Mouse (Mus musculus): Measurements from ENCODE around the gene 6820408C15Rik. TPM values are rescaled to one million over a fixed set of nuclear protein-coding genes. Genes with fewer than 3 reads are reported as not detected.

Gene 6820408C15Rik
- polyA plus RNA-seq, 1 experiment = 0.12 TPM

DNA sequence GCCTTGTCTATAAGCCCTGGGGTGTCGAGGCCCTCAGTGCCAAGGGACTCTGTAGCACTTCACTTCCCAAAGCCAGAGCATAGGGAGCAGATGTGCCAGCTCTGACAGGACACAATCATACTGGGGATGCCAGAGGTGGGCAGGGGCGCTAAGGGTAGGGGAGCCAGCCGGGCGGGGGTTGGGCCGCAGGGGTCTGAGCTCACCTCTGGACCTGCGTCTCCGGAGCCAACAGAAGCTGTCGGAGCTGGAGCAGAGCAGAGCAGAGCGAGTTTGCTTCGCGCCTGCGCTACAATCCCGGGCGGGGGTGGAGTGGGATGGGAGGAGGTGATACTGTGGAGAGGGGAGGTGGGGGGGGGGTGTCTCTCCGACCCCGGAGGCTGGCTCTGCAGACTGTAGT, 39.0 kb upstream of the 6820408C15Rik start, which contains the start of gene Nrsn2:
TSS of gene Nrsn2 (minus strand) at position 294 of the 397 bp plus-strand sequence.
- DNase-seq (ENCODE audit: low read depth in 1 of 2, low spot score in 2 of 2) = no peak
- no peak for TF ChIP-seq CTCF (IDR thresholded peaks at IDR 0.05; ENCODE audit: extremely low read depth, insufficient read depth, insufficient read length, insufficient replicate concordance)
- TF ChIP-seq POLR2A (IDR thresholded peaks at IDR 0.05; ENCODE audit: low read depth, low read length) = no peak
- no peaks in the 10 kb centered on the region for H3K4me1 ChIP-seq (ENCODE audit: control insufficient read depth, insufficient read depth, insufficient read length)
- 29% methylated on average over 16 of the region's 16 CpGs for WGBS
- H3K27me3 ChIP-seq (ENCODE audit: control insufficient read depth, insufficient read depth, low read length) = peaks cover 6% of the 10 kb centered on the region
- no peak within 1 kb of the TSS for H3K27ac ChIP-seq (ENCODE audit: insufficient read depth, low read length)
- H3K36me3 ChIP-seq (ENCODE audit: control insufficient read depth, insufficient read depth, low read length) = no peaks in the 10 kb centered on the region
- H3K4me3 ChIP-seq (ENCODE audit: extremely low read depth, insufficient read depth, insufficient read length) = no peak within 1 kb of the TSS

DNA sequence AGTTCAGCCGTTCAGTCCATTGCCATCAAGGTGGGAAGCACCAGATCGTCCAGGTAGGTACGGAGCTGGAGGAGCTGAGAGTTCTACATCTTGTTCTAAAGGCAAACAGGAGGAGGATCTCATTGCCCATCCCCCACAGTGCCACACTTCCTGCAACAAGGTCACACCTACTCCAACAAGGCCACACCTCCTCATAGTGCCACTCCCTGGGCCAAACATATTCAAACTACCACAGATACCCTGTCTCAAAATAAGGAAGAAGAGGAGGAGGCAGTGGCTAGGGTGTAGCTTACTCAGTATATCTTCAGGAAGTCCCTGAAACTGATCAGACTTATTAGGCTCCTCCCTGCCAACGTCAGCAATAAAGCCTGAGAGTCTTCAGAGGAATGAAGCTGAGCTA, 31.2 kb upstream of the 6820408C15Rik start:
- H3K4me1 ChIP-seq (ENCODE audit: control insufficient read depth, insufficient read depth, insufficient read length) = no peaks in the 10 kb centered on the region
- no peak overlapping the region for H3K4me3 ChIP-seq (ENCODE audit: extremely low read depth, insufficient read depth, insufficient read length)
- DNase-seq (ENCODE audit: low read depth in 1 of 2, low spot score in 2 of 2) = no peak
- 95% methylated on average over 4 of the region's 4 CpGs for WGBS
- no peaks in the 10 kb centered on the region for H3K36me3 ChIP-seq (ENCODE audit: control insufficient read depth, insufficient read depth, low read length)
- H3K27me3 ChIP-seq (ENCODE audit: control insufficient read depth, insufficient read depth, low read length) = no peaks in the 10 kb centered on the region
- TF ChIP-seq CTCF (IDR thresholded peaks at IDR 0.05; ENCODE audit: extremely low read depth, insufficient read depth, insufficient read length, insufficient replicate concordance) = no peak
- TF ChIP-seq POLR2A (IDR thresholded peaks at IDR 0.05; ENCODE audit: low read depth, low read length) = no peak
- no peak overlapping the region for H3K27ac ChIP-seq (ENCODE audit: insufficient read depth, low read length)

DNA sequence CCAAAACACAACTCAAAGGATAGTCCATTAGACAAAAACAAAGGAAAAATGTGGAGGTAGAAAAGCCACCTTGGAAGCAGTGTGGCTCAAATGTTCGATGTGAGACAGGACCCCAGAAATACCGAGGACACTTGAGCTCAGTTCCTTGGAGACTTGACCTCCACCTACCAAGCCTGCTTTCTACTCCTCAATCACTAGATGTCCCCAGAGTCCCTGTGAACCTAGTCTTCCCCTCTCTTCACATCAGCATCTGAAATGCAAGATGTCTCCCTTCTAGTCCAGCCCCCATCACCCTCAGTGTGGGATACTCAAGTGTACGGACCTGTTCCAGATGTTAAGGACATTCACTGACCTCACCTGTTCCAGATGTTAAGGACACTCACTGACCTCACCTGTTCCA, 22.6 kb upstream of the 6820408C15Rik start:
- H3K27me3 ChIP-seq (ENCODE audit: control insufficient read depth, insufficient read depth, low read length) = peaks cover 2% of the 10 kb centered on the region; the same call in 1 of the 2 replicates
- no peak for TF ChIP-seq POLR2A (IDR thresholded peaks at IDR 0.05; ENCODE audit: low read depth, low read length)
- TF ChIP-seq CTCF (IDR thresholded peaks at IDR 0.05; ENCODE audit: extremely low read depth, insufficient read depth, insufficient read length, insufficient replicate concordance) = peak; percentile 64; the same call in 1 of the 2 replicates
- H3K27ac ChIP-seq (ENCODE audit: insufficient read depth, low read length) = no peak overlapping the region
- H3K36me3 ChIP-seq (ENCODE audit: control insufficient read depth, insufficient read depth, low read length) = no peaks in the 10 kb centered on the region
- DNase-seq (ENCODE audit: low read depth in 1 of 2, low spot score in 2 of 2) = peak in 1 of 2 experiments; percentile 33
- H3K4me1 ChIP-seq (ENCODE audit: control insufficient read depth, insufficient read depth, insufficient read length) = peaks cover 4% of the 10 kb centered on the region
- WGBS = 25% methylated on average over 3 of the region's 3 CpGs
- no peak overlapping the region for H3K4me3 ChIP-seq (ENCODE audit: extremely low read depth, insufficient read depth, insufficient read length)

DNA sequence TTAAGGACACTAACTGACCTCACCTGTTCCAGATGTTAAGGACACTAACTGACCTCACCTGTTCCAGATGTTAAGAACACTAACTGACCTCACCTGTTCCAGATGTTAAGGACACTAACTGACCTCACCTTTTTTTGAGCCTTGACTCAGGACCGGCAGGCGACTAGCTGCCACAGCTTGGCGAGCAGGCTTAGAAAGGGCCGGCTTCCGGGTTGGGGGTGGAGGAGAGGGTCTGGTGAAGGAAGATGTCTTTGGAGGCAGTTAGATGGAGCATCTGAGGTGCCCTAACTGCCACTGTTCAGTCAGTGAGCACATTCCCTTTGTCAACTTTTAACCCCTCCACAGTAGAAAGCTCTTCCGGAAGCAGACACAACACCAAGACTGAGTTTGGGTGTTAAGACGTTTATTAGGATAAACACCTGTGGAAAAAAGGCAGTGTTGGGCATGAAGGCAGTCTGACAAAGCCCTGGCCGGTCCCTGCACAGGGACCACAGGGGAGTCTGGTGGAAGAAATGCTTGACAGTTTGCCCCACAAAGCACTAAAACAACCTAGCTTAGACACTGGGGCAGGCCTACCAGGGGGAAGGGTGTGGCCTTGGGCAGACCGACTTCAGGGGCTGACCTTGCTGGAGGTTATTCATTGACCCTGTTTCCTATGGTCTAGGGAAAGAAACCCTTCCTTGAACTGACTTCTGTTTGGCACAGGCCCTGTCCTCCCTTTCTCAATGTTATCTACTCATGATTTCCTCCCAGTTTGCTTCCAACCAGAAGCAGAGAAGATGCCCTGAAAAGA, 22.0 kb upstream of the 6820408C15Rik start:
- Histone ChIP-seq H3K27me3 (ENCODE audit: control insufficient read depth, insufficient read depth, low read length) (peaks cover 2% of the 10 kb centered on the region; the same call in 1 of the 2 replicates), H3K36me3 (ENCODE audit: control insufficient read depth, insufficient read depth, low read length) (no peaks in the 10 kb centered on the region), H3K4me3 (ENCODE audit: extremely low read depth, insufficient read depth, insufficient read length) (no peak overlapping the region), H3K27ac (ENCODE audit: insufficient read depth, low read length) (no peak overlapping the region), H3K4me1 (ENCODE audit: control insufficient read depth, insufficient read depth, insufficient read length) (peaks cover 4% of the 10 kb centered on the region)
- TF ChIP-seq CTCF (IDR thresholded peaks at IDR 0.05; ENCODE audit: extremely low read depth, insufficient read depth, insufficient read length, insufficient replicate concordance) (no peak), POLR2A (IDR thresholded peaks at IDR 0.05; ENCODE audit: low read depth, low read length) (no peak)
- 81% methylated on average over 9 of the region's 9 CpGs for WGBS
- DNase-seq (ENCODE audit: low read depth in 1 of 2, low spot score in 2 of 2) = no peak

DNA sequence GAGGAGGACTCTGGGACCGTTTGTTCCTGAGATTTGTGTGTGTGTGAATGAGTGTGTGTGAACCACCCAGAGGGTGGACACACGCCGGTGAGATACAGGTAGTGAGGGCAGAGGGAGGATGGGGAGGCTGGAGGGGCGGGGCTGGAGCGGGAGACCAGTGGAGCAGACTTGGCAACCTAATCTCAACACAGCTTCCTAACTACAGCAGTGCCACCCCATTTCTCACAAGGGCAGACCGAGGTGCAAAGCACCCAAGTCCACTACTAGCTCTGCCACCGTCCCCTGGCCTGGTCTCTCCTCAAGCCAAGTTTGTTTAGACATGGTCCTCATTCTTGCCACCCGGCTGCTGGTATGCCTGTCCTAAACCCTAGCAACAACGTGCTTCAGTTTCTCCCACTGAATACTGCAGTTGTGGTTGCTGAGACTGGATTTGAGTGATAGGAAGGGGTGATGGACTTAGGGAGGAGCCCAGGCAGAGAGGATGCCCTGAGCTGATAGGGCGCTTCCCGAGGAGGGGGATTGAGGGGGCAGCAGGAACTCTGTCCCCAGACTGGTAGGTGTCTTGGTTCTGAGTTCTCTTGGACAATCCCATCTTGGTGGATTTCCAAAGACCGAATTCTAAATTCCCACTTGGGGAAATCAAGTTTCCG, 20.0 kb upstream of the 6820408C15Rik start:
- H3K4me1 ChIP-seq (ENCODE audit: control insufficient read depth, insufficient read depth, insufficient read length) = peaks cover 9% of the 10 kb centered on the region
- H3K27me3 ChIP-seq (ENCODE audit: control insufficient read depth, insufficient read depth, low read length) = peaks cover 2% of the 10 kb centered on the region; the same call in 1 of the 2 replicates
- H3K27ac ChIP-seq (ENCODE audit: insufficient read depth, low read length) = no peak overlapping the region
- WGBS = 71% methylated on average over 13 of the region's 13 CpGs
- DNase-seq (ENCODE audit: low read depth in 1 of 2, low spot score in 2 of 2) = no peak
- no peak for TF ChIP-seq POLR2A (IDR thresholded peaks at IDR 0.05; ENCODE audit: low read depth, low read length)
- no peaks in the 10 kb centered on the region for H3K36me3 ChIP-seq (ENCODE audit: control insufficient read depth, insufficient read depth, low read length)
- H3K4me3 ChIP-seq (ENCODE audit: extremely low read depth, insufficient read depth, insufficient read length) = no peak overlapping the region

DNA sequence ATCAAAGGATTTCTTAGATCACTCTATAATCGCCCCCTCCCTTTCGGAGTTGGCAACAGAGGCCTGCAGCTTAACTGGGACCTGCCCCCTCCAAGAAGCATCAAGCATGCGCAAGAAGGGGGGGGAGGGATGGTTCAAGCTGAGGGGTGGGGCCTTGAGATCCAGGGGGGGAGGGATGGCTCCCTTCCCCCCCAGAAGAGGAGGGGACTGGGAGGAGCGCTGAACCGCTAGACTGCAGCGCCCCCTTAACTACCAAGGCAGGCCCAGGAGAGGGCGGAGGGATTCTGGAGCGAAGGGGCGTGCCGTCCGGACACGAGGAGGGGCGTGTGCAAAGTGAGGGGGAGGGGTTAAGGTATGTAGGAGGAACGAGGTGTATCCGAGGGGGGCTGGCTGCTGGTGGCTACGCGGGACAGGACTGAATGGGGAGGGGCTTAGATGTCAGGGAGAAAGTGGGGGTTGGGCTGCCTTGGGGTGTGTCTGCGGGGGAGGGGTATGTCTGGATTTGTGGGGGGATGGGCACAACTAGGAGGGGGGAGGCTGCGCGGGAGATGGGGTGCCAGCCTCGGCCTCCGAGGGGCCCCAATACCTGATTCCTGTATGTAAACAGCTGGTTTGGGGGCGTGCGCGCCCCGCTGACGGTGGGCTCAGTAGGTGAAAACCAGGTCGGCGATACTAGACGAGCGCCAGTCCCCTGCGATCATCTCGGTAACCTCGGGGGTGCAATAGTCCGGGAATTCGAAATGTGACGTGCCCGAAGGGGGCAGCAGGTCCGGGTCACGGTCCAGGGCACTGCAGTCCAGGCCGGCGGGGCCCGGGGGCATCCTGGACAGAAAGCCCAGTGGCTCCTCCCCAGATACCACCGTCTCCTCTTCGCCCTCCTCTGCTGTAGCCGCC, 19.0 kb upstream of the 6820408C15Rik start:
- H3K4me1 ChIP-seq (ENCODE audit: control insufficient read depth, insufficient read depth, insufficient read length) = peaks cover 9% of the 10 kb centered on the region
- peak; percentile 46 to 60 for DNase-seq (ENCODE audit: low read depth in 1 of 2, low spot score in 2 of 2)
- 4% methylated on average over 46 of the region's 46 CpGs for WGBS
- no peaks in the 10 kb centered on the region for H3K36me3 ChIP-seq (ENCODE audit: control insufficient read depth, insufficient read depth, low read length)
- H3K27me3 ChIP-seq (ENCODE audit: control insufficient read depth, insufficient read depth, low read length) = peaks cover 2% of the 10 kb centered on the region; the same call in 1 of the 2 replicates
- TF ChIP-seq POLR2A (IDR thresholded peaks at IDR 0.05; ENCODE audit: low read depth, low read length) (no peak), CTCF (IDR thresholded peaks at IDR 0.05; ENCODE audit: extremely low read depth, insufficient read depth, insufficient read length, insufficient replicate concordance) (no peak)
- H3K27ac ChIP-seq (ENCODE audit: insufficient read depth, low read length) = peak overlapping the region; percentile 38; the same call in 1 of the 2 replicates
- H3K4me3 ChIP-seq (ENCODE audit: extremely low read depth, insufficient read depth, insufficient read length) = peak overlapping the region; percentile 66

Measured in spleen, adult 2 months (tissue).